Mouse (Mus musculus) large intestine, adult 2 months (tissue): Measurements from ENCODE around the gene Disc1. TPM values are rescaled to one million over a fixed set of nuclear protein-coding genes. Genes with fewer than 3 reads are reported as not detected.

ENCODE experiments used
- DNase-seq: peaks from one replicate; pipeline ENCODE4 v3.0.0-alpha.2; 2012; ENCODE audit warnings: low read depth, low spot score
- WGBS: fragments of 180-500 bp; shearing (Covaris S2); methylation state at CpG from one replicate; pipeline ENCODE4 v1.1.7; 2018; 5-methylcytosine and 5-hydroxymethylcytosine counted together
- polyA plus RNA-seq: library from polyadenylated mRNA; depleted of rRNA; stranded (reverse); fragments of >200 nt; gene quantifications from 2 replicates; pipeline ENCODE4 v1.2.3, GENCODE M21; 2012; rRNA removed

Disc1 gene
- polyA plus RNA-seq, 1 experiment = 0.21 TPM

DNA sequence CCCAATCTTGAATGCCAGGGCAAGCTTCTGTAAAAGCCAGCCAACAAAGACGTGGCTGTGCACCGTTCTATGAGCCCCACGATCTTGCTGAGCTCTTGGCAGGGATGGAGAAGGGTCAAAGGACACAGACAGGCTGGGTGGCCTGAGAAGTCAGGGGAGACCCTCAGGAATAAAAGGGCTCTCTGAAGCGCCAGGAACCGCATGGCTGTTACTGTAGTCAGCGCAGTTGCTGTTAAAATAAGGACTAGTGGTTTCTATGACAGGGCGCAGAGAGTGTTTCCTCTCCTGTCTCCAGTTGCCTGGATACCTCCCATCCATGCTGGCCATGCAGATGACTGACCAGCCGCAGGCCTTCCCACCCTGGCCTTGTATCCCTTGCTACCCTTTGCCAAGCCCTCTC is 231.4 kb downstream of the Disc1 start:
- 88% methylated on average over 8 of the region's 8 CpGs for WGBS
- no peak for DNase-seq

DNA sequence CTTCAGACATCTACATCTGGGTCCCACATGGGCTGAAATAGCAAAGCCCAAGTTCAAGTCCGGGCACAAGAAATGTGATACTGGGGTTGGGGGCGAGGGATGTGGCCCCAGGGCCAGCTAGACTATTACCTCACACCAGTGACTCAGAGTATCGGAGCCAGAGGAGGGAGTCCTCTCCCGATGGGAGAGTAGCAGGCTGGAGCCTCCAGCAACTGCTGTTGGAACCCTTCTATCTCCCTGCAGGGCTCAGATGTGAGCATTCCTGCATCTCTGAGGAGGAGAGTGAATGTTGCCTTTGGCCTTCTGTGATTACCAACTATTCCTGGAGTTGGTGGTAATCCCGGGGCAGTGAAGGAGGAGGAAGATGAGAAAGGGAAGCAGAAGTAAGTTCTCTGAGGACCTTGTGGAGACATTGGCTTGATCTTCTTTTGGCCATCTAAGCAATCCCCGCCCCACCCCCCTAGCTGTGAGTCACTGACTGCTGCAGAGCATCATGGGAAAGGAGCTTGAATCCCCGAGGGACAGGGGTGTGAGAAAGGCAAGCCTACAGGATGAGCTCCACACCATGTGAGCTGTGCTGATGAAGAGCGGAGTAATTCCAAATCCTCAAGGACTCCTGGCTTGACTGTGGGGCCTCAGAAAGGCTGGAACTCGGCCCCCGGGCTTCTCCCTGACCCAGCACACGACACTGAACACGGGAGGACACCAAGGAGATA is 232.1 kb downstream of the Disc1 start:
- WGBS = 64% methylated on average over 12 of the region's 12 CpGs
- no peak for DNase-seq

DNA sequence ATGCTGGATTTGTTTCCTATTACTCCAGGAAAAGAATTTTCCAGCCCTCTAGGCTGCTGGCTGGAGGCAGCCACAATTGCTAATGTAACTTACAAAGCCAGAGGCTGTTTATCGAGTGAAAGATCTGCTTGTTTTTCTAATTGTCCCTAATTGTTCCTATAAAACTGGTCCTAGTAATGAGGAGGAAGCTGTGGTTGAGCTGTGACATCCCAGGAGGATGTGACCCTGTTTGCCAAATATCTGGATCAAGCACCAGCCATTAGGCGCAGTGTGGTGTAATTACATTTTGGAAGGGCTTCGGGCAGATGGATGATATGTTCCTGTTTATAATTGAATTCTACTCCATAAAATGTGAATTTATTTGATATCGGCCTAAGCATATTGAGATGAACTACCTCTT is 233.3 kb downstream of the Disc1 start:
- 68% methylated on average over 4 of the region's 4 CpGs for WGBS

DNA sequence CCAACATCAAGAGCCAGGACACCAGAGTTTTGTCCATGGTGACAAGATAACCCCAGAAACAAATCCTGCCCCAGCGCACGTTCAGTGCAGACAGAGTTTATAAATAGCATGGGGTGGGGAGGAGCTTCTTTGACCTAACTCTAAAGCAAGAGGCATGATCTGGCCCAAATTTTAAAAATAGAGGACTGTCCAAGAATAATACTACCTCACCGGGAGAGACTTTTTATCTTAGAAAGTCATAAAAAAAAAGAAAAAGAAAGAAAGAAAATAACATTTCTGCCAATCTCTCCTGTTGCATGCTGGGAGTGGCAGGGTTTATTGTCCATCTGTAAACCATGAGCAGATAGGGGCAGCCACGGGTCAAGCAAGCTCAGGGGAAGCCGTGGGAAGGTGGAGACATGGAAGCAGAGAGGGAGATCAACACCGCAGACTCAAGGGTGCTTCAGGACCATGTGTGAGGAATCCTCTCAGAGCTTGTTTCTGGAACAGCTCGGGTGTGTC is 233.9 kb downstream of the Disc1 start:
- WGBS = 12% methylated on average over 7 of the region's 7 CpGs
- DNase-seq = no peak

More for the DNA sequence above, 233.3 kb downstream of the Disc1 start:
- no peak for DNase-seq

DNA sequence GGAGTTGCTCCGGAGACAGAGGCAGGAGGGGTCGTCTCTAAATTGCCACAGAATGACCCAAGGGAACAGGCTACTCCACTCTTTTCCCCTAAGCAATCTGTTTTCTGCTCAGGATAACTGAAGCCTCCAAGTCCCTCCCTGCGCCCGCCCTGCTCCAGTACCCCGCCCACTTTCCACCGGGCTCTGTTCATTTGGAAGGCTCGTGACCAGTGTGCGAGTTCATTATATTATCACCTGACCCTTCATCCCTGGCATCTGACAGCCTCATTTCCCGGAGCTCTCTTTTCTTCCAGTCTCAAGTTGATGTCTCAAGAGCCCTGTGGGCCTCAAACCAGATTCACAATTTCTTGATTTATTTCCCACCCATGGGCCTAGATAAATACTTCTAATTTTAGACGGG is 237.5 kb downstream of the Disc1 start:
- 29% methylated on average over 10 of the region's 10 CpGs for WGBS
- DNase-seq = no peak

DNA sequence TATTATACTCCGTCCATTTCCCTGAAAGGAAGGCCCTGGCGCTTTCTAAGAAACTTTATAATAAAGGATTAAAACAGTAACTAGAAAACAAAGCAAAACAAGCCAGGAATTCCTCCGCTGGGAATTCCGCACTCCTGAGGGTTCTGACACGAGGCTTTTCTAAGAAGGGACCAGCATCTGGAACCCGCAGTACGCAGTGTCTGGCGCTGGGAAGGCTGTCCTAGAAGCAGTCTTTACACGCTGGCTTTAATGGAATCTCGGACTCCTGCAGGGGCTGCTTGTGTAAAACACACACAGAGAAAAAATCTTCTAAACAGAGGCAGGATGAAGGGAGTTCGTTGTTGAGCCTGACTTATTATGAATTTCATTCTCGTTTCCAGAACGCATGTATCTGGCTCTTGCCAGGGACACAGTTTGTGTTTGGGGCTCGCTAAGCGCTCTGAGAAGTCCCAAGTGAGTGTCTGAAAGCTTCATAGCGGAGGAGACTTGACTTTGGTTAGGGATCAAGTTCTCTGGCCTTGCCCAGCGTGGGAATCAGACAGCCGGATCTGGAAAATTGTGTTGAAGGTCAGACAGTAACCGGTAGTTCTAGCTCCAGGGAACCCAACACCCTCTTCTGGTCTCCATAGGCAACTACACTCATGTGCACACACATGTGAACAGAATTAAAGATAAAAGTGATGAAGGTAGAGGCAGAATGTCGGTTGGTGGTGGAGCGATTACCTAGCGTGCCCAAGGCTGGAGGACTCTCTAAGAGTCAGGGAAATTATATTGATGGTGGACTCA is 238.1 kb downstream of the Disc1 start:
- DNase-seq = no peak
- WGBS = 75% methylated on average over 22 of the region's 22 CpGs

DNA sequence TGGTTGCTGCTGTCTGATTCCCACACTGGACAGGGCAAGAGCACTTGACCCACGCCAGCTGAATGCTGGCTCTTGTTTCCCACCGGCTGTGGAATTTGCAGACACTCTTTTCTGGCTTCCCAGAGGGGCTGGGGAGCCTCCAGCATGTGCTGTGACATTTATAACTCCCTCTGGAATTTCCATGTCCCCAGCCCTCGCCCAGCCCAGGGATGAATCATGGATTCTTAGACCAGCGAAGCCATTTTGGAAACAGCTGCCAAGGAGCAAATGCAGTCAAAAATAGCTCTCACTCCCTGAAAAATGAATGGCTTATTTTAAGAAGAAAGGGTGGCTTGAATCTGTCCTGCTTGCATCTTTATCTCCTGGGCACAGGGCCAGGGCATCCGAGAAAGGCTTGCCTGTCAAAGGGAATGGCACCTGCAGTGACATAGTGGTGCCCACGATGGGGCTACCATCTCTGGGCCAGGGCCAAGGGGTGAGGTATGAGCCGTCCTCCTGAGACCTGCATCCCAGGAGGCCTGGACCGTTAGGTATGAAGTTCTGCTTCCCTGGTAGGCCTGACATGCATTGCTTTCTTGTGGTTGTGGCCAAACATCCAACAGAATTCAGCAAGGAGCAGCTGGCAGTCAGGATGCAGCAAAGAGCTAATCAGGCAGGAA is 239.1 kb downstream of the Disc1 start:
- DNase-seq = no peak
- WGBS = 41% methylated on average over 8 of the region's 8 CpGs

DNA sequence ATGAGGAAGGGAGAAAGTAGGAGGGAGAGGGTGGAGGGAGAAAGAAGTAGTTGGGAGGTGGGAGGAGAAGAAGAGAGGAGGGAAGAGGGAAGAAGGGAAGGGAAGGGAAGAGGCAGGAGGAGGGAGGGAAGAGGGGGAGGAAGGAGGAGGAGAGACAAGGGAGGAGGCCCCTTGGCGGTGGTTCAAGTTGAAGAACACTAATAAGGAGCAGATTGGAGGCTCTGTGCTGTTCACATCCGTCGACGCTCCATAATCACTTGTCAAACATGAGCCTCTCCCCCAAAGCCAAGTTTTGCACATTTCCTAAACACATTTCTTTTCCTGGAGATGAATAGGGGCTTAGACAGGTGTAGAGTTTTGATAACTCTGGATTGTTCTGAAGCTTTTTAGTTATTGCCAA is 245.3 kb downstream of the Disc1 start:
- DNase-seq = no peak

DNA sequence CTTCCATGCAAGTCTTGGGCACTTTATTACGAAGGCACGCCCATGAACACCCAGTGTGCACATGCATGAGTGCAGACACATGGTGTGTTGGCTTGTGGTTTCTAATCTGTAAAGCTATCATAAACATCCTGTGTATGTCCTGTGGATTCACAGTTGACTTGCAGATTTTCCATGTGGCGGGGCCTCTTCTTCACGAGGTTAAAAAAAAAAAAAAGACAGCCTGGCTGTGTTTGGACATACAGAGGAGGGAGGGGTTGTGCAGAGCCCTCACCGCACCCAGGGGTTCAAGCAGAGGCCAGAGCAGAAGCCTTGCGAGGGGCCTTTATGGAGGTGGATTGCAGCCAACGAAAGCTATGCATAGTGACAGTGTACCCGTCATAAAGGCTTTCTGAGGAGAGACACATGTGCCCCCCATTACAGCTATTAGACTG is 248.0 kb downstream of the Disc1 start:
- no peak for DNase-seq
- WGBS = 41% methylated on average over 8 of the region's 8 CpGs

More for the DNA sequence above, 245.3 kb downstream of the Disc1 start:
- 22% methylated on average over 4 of the region's 4 CpGs for WGBS

DNA sequence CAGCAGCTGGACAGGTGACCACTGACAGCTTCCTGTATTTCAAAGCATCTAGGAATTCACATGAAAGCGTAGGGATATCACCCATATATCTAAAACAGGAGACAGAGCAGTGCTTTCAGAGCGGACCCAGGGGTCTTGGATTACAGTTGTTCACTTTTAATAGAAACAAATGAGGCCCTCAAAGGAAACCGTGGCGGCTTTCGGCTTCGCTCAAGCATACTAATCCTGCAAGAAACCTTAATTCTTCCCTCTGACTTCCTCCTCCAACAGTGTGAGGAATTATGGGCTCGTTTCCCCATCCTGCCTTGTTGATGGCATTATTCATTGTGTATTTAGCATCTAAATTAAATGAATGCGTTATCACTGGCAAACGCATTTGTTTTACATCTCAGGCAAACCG is 252.7 kb downstream of the Disc1 start:
- WGBS = 86% methylated on average over 10 of the region's 10 CpGs

DNA sequence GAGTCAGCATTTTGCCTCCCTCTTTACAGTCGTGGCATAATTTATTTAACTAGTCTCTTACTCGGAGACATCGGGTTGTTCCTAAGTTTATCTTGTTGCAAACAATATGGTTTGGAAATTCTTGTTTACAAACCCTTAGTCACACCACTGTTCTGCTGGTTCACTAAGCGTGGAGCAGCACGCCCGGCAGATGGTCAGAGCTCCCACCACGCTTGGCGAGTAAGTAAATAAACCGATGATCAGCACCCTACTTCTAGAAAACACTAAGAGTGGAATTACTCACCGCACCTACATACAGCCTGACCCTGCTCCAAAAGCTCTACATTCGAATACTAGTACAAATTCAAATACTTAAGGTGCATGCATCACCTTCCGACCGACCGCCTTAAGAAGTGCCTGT is 256.0 kb downstream of the Disc1 start:
- 55% methylated on average over 14 of the region's 14 CpGs for WGBS
- DNase-seq = no peak

More for the DNA sequence above, 252.7 kb downstream of the Disc1 start:
- no peak for DNase-seq

Other genes with a start within 250 kb of the Disc1 start
- 35.5 and 37.8 TPM in 2 replicates for gene Gnpat, start 191.2 kb upstream of the Disc1 start, polyA plus RNA-seq
- gene 2810004N23Rik, start 191.1 kb upstream of the Disc1 start, polyA plus RNA-seq = 8.6 and 9.2 TPM in 2 replicates
- 6.2 and 8.4 TPM in 2 replicates for gene Exoc8, start 156.5 kb upstream of the Disc1 start, polyA plus RNA-seq
- 7.7 and 11.1 TPM in 2 replicates for gene Sprtn, start 156.3 kb upstream of the Disc1 start, polyA plus RNA-seq
- 14.4 and 19.2 TPM in 2 replicates for gene Egln1, start 104.9 kb upstream of the Disc1 start, polyA plus RNA-seq
- 26.1 and 30.1 TPM in 2 replicates for gene Tsnax, start 41.2 kb upstream of the Disc1 start, polyA plus RNA-seq